Mouse (Mus musculus) myocyte (in vitro differentiated cells): ENCODE results near the gene Wnk1.

Experiments used
- MAX ChIP-seq: IDR thresholded peaks from one replicate; pipeline ENCODE4 v1.6.1; 2011; ENCODE audit warnings: low read depth, mild to moderate bottlenecking, control low read depth
- MYOD1 ChIP-seq, 3 experiments: IDR thresholded peaks; one replicate each; pipeline ENCODE4 v1.6.1; 2011; ENCODE audit warnings: control low read depth in 2 of 3, low read depth in 2 of 3, mild to moderate bottlenecking in 2 of 3, moderate library complexity in 1 of 3; ENCODE audit not compliant: insufficient read length in 2 of 3, control insufficient read depth in 1 of 3
- POLR2A ChIP-seq: IDR thresholded peaks from one replicate; pipeline ENCODE4 v1.6.1; 2011; ENCODE audit warnings: low read depth, mild to moderate bottlenecking, control low read depth, moderate library complexity; ENCODE audit not compliant: insufficient read length
- POLR2AphosphoS2 ChIP-seq: IDR thresholded peaks from one replicate; pipeline ENCODE4 v1.6.1; 2011; ENCODE audit warnings: low read depth, control low read depth; ENCODE audit not compliant: insufficient read length

- no peak for TF ChIP-seq POLR2AphosphoS2
- no peak for TF ChIP-seq MYOD1 (IDR thresholded peaks at IDR 0.05; ENCODE audit: control insufficient read depth in 1 of 3, insufficient read length in 2 of 3, low read depth in 2 of 3)
- TF ChIP-seq POLR2A, result no peak
- no peak for TF ChIP-seq MAX
Measured at GRCm38 (mm10) chr6:120040557-120040857, 2.0 kb upstream of the Wnk1 start.
